Mouse (Mus musculus) WW6 (cell line): Measurements from ENCODE around the gene Tmem40.

Experiments
- DNase-seq: peaks from one replicate; pipeline ENCODE4 v3.0.0-alpha.2; 2013; ENCODE audit warnings: low read depth, low spot score

Tmem40 gene

GRCm38 (mm10) chr6:115701302-115701701 lies 60.9 kb downstream of the Tmem40 start:
- DNase-seq: no peak

GRCm38 (mm10) chr6:115700778-115701177 lies 61.4 kb downstream of the Tmem40 start:
- DNase-seq: no peak

- peak; percentile 75 for DNase-seq
Measured at GRCm38 (mm10) chr6:115698699-115699098, 63.5 kb downstream of the Tmem40 start.

GRCm38 (mm10) chr6:115697739-115698558 lies 64.3 kb downstream of the Tmem40 start:
- DNase-seq: peak; percentile 70

- peak; percentile 80 for DNase-seq
Measured at GRCm38 (mm10) chr6:115696707-115697215, 65.4 kb downstream of the Tmem40 start.

- no peak for DNase-seq
Measured at GRCm38 (mm10) chr6:115695124-115695523, 67.1 kb downstream of the Tmem40 start.

GRCm38 (mm10) chr6:115694441-115694842 lies 67.8 kb downstream of the Tmem40 start:
- DNase-seq: no peak

DNA sequence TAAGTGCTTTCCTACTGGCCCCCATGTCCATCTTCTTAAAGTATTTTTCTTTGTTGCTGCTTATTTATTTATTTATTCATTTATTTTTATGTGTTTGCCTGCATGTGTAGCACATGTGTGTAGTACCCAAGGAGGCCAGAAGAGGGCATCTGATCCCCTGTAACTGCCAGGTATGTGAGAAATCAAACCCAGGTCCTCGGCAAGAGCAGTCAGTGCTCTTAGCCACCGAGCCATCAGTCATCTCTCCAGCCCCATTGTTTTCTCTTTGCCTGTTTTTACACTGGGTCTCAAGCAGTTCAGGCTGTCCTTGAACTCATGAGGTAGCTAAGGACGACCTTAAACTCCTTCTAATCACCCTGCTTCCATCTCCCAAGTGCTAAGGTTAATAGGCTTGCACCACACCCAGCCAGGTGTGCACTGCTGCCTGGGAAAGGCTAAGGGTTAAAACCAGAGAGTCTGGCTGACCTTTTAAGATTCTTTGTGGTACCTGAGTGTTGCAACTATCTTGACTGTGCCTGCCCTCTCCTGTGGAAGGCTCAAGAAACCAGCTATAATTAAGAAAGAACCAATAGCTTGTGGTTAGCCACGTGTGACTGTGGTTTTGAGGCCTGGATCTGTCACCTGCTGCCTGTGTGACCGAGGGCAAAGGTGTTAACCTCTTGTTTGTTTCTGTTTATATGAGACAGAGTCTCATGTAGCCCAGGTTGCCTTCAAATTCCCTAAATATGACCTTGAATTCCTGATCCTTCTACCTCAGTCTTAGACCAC lies 69.1 kb downstream of the Tmem40 start:
- DNase-seq: peak; percentile 79

GRCm38 (mm10) chr6:115692163-115692950 lies 69.9 kb downstream of the Tmem40 start:
- no peak for DNase-seq

- no peak for DNase-seq
Measured at GRCm38 (mm10) chr6:115690105-115690504, 72.1 kb downstream of the Tmem40 start.

DNA sequence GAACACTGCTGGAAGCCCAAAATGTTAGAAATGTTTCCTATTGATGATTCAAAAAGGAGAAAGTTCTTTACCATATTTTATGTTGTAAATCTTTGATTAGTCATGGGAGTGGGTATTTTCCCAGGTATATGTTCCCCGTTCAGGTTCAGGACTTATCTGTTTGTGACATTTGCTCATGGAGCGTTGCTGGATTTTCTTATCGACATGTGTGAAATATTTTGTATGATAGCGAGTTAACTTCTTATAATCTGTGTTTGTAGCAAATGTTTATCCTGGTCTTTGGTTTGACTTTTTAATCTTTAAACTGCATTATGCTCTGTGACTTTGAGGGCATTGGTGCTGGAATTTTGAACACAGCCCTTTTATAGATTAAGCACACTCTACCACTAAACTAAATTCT lies 73.6 kb downstream of the Tmem40 start:
- no peak for DNase-seq

DNA sequence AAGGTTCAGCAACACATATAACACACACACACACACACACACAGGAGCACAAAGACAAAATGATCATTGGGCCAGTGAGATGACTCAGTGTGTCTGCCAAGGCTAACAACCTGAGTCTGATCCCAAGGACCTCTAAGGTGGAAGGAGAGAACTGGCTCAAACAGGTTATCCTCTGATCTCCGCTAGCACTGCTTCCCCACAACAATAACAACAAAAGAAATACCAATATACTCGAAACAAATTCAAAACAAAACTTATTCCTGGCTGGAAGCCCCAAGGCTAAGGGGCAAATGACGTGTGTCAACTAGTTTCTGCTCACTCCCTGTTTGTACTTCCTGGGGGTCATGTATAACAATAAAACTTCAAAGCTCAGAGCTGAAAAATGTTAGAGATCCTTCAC lies 74.5 kb downstream of the Tmem40 start:
- no peak for DNase-seq

GRCm38 (mm10) chr6:115684851-115685646 lies 77.2 kb downstream of the Tmem40 start:
- peak; percentile 84 for DNase-seq

- DNase-seq: no peak
Measured at GRCm38 (mm10) chr6:115684271-115684670, 77.9 kb downstream of the Tmem40 start.

- no peak for DNase-seq
Measured at GRCm38 (mm10) chr6:115681066-115681465, 81.1 kb downstream of the Tmem40 start.
